Mouse (Mus musculus) intestine, postnatal 0 days (tissue): ENCODE results near the gene Sacs. TPM values are rescaled to one million over a fixed set of nuclear protein-coding genes. Genes with fewer than 3 reads are reported as not detected.
"Not testable (repeated sequence)": the region's sequence is repeated elsewhere in the genome, so short reads cannot be mapped to it uniquely, and the experiment has no call there.

ENCODE experiments used
- ATAC-seq: fragments of 200-750 bp; cut with Nextera tagmentation; 2 replicates; pipeline ENCODE4 v1.8.0; 2017; ENCODE audit warnings: mild to moderate bottlenecking, moderate TSS enrichment, moderate library complexity
- H3K27ac ChIP-seq: fragments of 300-500 bp; sonication (generic); 2 replicates; pipeline ENCODE4 v1.5.1; 2014; ENCODE audit warnings: mild to moderate bottlenecking, low read depth, low read length, moderate library complexity
- H3K27me3 ChIP-seq: fragments of 300-500 bp; sonication (generic); replicated peaks from 2 replicates; pipeline ENCODE4 v1.6.1; 2014; ENCODE audit warnings: low read length, mixed read lengths; ENCODE audit not compliant: control insufficient read depth, insufficient read depth
- H3K36me3 ChIP-seq: fragments of 300-500 bp; sonication (generic); 2 replicates; pipeline ENCODE4 v1.6.1; 2014; ENCODE audit warnings: mild to moderate bottlenecking, moderate library complexity; ENCODE audit not compliant: control insufficient read depth, insufficient read depth
- H3K4me1 ChIP-seq: fragments of 300-500 bp; sonication (generic); replicated peaks from 2 replicates; pipeline ENCODE4 v1.6.1; 2014; ENCODE audit warnings: antibody characterized with exemption, low read length, mixed read lengths; ENCODE audit not compliant: control insufficient read depth, insufficient read depth
- H3K4me2 ChIP-seq: fragments of 300-500 bp; sonication (generic); replicated peaks from 2 replicates; pipeline ENCODE4 v1.6.1; 2014; ENCODE audit warnings: low read depth, mild to moderate bottlenecking, moderate library complexity
- H3K4me3 ChIP-seq: fragments of 300-500 bp; sonication (generic); 2 replicates; pipeline ENCODE4 v1.5.1; 2014; ENCODE audit warnings: low read depth, low read length
- H3K9ac ChIP-seq: fragments of 300-500 bp; sonication (generic); 2 replicates; pipeline ENCODE4 v1.6.1; 2014; ENCODE audit warnings: mild to moderate bottlenecking, low read depth, low read length
- H3K9me3 ChIP-seq: fragments of 300-500 bp; sonication (generic); 2 replicates; pipeline ENCODE4 v1.6.1; 2016; ENCODE audit warnings: mixed run types; ENCODE audit not compliant: control insufficient read depth
- CTCF ChIP-seq: sonication (generic); IDR thresholded peaks from 2 replicates; pipeline ENCODE4 v1.5.1; 2016; ENCODE audit warnings: low read depth, mild to moderate bottlenecking, control low read depth, antibody characterized with exemption, moderate library complexity
- WGBS: fragments of 180-500 bp; shearing (Covaris S2); extraction: QIAGEN DNeasy Blood & Tissue Kit; methylation state at CpG from one replicate; pipeline ENCODE4 v1.1.7; 2014; 5-methylcytosine and 5-hydroxymethylcytosine counted together
- polyA plus RNA-seq: library from polyadenylated mRNA; unstranded; fragments of >200 nt; fragmentation: Nextera tagmentation; extraction: Ambion mirVana; gene quantifications from 2 replicates; pipeline ENCODE4 v1.2.1, GENCODE M21; 2015

The Sacs gene
- polyA plus RNA-seq, 1 experiment from 2014 or later = 1.0 TPM

DNA sequence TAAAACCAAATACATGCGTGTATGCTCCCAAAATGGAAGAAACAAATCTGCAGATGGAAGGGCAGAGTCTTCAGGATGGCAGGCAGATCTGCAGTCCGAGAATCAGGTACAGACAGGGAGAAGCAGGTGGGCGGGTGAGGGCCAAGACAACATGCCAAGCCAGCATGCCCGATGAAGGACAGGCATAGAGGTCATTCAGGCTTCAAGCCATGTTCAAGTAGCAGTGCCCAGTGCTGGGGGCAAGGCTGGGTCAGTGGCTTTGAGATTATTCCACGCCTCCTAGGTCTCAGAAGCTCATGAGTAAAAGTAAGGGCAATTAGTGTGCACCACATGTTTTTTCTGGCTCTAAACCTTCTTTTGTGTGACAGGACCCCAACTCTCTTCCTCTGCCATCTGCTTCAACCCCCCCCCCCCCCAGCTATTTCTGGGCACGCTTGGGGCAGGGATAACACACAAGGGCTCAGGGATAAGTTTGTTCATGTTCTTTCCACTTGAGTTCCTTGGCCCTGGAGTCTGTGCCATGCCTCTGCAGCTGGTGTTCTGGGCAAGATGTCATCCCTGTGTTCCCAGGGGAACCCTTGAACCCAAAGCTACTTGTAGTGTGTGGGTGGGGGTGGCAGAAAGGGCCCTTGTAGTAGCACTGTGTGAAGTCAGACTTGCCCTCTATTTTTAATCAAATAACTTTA, 16.8 kb downstream of the Sacs start:
- Histone ChIP-seq H3K4me1 (no peaks in the 10 kb centered on the region), H3K27ac (no peak overlapping the region), H3K9ac (no peak overlapping the region), H3K9me3 (no peaks in the 10 kb centered on the region), H3K36me3 (no peaks in the 10 kb centered on the region), H3K4me3 (no peak overlapping the region), H3K27me3 (no peaks in the 10 kb centered on the region), H3K4me2 (no peak overlapping the region)
- no peak for TF ChIP-seq CTCF
- WGBS = 82% methylated on average over 6 of the region's 6 CpGs
- ATAC-seq = no peak

DNA sequence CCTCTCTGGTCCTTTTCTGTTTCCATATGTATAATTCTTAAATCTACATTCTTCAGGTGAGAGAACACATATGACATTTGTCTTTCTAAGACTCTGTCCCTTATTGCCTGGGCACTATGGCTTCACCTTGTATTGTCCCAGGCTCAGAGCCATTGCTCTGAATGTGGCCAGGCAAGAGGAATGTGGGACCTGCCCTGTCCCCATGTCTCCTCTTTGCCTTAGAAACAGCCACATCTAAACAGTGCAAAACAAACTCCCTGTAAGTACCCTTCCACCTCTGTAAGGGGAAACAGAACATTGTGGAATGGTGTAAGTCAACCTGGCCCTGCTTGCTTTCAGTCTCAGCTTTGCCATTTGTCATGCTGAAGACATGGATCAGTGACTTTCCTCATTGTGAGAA, 17.4 kb downstream of the Sacs start:
- no peak overlapping the region for H3K4me3 ChIP-seq
- no peak overlapping the region for H3K9ac ChIP-seq
- TF ChIP-seq CTCF = no peak
- no peaks in the 10 kb centered on the region for H3K9me3 ChIP-seq
- no peaks in the 10 kb centered on the region for H3K27me3 ChIP-seq
- no peak overlapping the region for H3K4me2 ChIP-seq
- H3K36me3 ChIP-seq = no peaks in the 10 kb centered on the region
- H3K27ac ChIP-seq = no peak overlapping the region
- ATAC-seq = no peak
- H3K4me1 ChIP-seq = no peaks in the 10 kb centered on the region

DNA sequence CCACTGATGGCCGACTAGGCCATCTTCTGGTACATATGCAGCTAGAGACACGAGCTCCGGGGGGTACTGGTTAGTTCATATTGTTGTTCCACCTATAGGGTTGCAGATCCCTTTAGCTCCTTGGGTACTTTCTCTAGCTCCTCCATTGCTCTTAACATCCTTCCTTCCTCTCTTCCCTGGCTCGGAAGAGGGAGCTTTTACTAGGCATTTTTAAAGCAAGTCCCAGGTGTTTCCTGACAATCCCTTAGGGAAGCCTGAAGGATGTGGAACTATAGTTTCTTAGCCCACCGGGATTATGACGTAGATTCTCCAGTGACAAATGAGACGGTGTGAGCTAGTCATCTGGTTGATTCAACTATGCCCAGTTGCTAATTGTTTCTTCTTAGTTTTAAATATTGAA, 19.2 kb downstream of the Sacs start:
- WGBS = 78% methylated on average over 4 of the region's 7 CpGs
- not testable (repeated sequence) for H3K27me3 ChIP-seq, H3K9me3 ChIP-seq, H3K9ac ChIP-seq, H3K36me3 ChIP-seq, H3K27ac ChIP-seq, H3K4me3 ChIP-seq, H3K4me1 ChIP-seq, ATAC-seq, H3K4me2 ChIP-seq

DNA sequence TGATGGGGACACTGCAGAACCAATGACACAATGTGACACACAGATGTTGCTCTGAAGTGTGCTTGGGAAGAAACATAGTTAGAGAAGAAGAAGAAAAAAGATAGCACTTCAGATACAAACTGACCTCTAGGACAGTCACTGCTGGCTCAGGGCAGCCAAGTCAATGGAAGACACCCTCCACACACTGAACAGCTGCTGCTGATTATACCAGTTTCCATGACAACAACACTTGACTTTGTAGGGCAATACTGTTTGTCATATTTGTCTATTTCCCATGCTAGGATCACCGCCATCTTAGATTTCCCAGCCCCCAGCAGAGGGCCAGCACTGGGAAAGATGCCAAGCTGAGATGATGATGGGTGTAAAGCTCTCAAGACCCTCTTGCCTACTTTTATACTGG, 22.7 kb downstream of the Sacs start:
- H3K36me3 ChIP-seq = no peaks in the 10 kb centered on the region
- H3K4me3 ChIP-seq = no peak overlapping the region
- 74% methylated on average over 1 of the region's 1 CpGs for WGBS
- H3K27ac ChIP-seq = no peak overlapping the region
- no peak for TF ChIP-seq CTCF
- H3K9ac ChIP-seq = no peak overlapping the region
- ATAC-seq = no peak
- 0 out of 2 replicates have a peak, but pooled peaks cover 4% of the 10 kb centered on the region for H3K4me1 ChIP-seq
- H3K27me3 ChIP-seq = no peaks in the 10 kb centered on the region
- H3K4me2 ChIP-seq = no peak overlapping the region
- H3K9me3 ChIP-seq = no peaks in the 10 kb centered on the region

DNA sequence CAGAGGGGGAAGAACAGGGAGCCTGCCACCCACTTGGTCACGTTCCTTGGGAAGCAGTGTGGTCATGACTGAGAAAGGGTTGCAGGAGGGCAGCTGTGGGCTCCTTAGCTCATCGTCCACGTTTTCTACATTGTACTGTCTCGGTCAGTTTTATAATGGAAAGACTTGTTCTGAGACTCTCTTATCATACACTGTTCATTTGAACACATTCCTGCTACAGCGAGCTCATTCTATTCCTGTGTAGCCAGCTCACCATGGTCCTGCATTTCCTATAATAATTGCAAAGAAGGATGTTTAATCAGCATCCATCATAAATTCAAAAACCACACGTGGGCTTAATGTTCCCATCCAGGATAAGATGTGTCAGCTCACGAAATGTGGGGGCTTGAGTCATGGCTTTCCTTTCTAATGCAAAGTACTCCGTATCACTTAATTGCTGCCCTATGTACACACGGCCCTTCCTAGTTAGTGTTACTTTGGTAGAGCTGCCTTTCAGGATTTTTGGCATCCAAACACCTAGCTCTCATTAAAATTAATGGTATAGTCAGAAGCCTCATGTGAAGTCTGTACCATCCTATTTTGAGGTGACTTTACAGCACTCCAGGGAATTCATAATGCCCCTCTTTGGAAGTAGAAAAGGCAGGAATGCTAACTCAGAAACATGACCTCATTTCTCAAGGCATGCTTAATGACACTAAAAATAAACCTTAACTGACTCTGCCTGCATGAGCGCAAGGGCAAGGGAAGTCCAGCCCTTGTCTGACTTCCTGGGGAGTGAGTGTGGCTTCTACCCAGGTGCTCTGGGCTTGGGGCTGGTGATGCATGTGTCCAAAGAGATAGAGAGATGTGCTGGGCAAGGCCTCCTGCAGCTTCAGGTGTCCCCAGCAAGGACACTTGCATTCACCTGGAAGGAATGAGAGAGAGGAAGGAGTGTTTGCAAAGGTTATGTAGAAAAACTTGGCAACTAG, 23.4 kb downstream of the Sacs start:
- H3K9ac ChIP-seq = no peak overlapping the region
- H3K4me2 ChIP-seq = no peak overlapping the region
- ATAC-seq = no peak
- TF ChIP-seq CTCF = no peak
- H3K9me3 ChIP-seq = no peaks in the 10 kb centered on the region
- H3K27me3 ChIP-seq = no peaks in the 10 kb centered on the region
- H3K27ac ChIP-seq = no peak overlapping the region
- H3K36me3 ChIP-seq = no peaks in the 10 kb centered on the region
- 0 out of 2 replicates have a peak, but pooled peaks cover 4% of the 10 kb centered on the region for H3K4me1 ChIP-seq
- H3K4me3 ChIP-seq = no peak overlapping the region
- 51% methylated on average over 10 of the region's 10 CpGs for whole genome bisulfite sequencing

DNA sequence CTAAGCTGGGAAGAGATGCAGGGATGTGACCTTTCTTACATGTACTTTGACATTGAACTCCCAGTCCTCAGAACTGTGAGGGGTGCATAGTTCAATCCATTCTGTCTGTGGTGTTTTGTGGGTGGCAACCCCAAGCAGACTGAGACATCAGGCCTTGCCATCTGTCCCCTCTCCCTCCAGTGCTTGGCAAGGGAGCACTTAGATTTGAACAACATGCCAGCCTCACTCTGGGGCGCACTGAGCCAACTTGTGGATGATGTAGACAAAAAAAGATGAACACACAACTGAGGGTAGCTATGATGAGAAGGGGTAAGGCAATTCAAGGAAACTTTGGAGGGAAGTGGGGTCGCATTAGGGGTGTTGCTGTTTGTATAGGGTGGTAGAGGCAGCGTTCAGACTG, 26.2 kb downstream of the Sacs start:
- TF ChIP-seq CTCF = no peak
- WGBS = 84% methylated on average over 3 of the region's 3 CpGs
- Histone ChIP-seq H3K4me2 (no peak overlapping the region), H3K9me3 (no peaks in the 10 kb centered on the region), H3K36me3 (no peaks in the 10 kb centered on the region), H3K27me3 (no peaks in the 10 kb centered on the region), H3K27ac (no peak overlapping the region), H3K4me1 (0 out of 2 replicates have a peak, but pooled peaks cover 4% of the 10 kb centered on the region), H3K4me3 (no peak overlapping the region), H3K9ac (no peak overlapping the region)
- ATAC-seq = no peak
